Mouse (Mus musculus) embryonic facial prominence, embryonic 10.5 days (tissue): Measurements from ENCODE around the gene Ksr1. TPM values are rescaled to one million over a fixed set of nuclear protein-coding genes. Genes with fewer than 3 reads are reported as not detected.

Experiments
- DNase-seq: peaks from one replicate; pipeline ENCODE4 v3.0.0-alpha.2; 2017; ENCODE audit warnings: low spot score
- H3K27ac ChIP-seq: fragments of 300-500 bp; sonication (generic); replicated peaks from 2 replicates; pipeline ENCODE4 v1.5.1; 2016; ENCODE audit warnings: mild to moderate bottlenecking
- H3K27me3 ChIP-seq: fragments of 300-500 bp; sonication (generic); replicated peaks from 2 replicates; pipeline ENCODE4 v1.6.1; 2016; ENCODE audit warnings: low read depth, mild to moderate bottlenecking; ENCODE audit not compliant: poor library complexity, severe bottlenecking
- H3K36me3 ChIP-seq: fragments of 300-500 bp; sonication (generic); replicated peaks from 2 replicates; pipeline ENCODE4 v1.6.1; 2016; ENCODE audit warnings: mild to moderate bottlenecking, moderate library complexity
- H3K4me1 ChIP-seq: fragments of 300-500 bp; sonication (generic); 2 replicates; pipeline ENCODE4 v1.6.1; 2016
- H3K4me3 ChIP-seq: fragments of 300-500 bp; sonication (generic); 2 replicates; pipeline ENCODE4 v1.5.1; 2016; ENCODE audit warnings: mild to moderate bottlenecking, moderate library complexity
- H3K9me3 ChIP-seq: fragments of 300-500 bp; sonication (generic); 2 replicates; pipeline ENCODE4 v1.6.1; 2016; ENCODE audit warnings: mild to moderate bottlenecking
- WGBS: fragments of 180-500 bp; shearing (Covaris S2); methylation state at CpG from one replicate; pipeline ENCODE4 v1.1.7; 2016; 5-methylcytosine and 5-hydroxymethylcytosine counted together
- polyA plus RNA-seq: library from polyadenylated mRNA; unstranded; fragments of >200 nt; fragmentation: Nextera tagmentation; extraction: Ambion mirVana; gene quantifications from 2 replicates; pipeline ENCODE4 v1.2.1, GENCODE M21; 2016

The Ksr1 gene
- 1.0 and 1.5 TPM in 2 replicates for polyA plus RNA-seq

GRCm38 (mm10) chr11:79146331-79146767 is at the start of gene Ksr1:
TSS of gene Ksr1 (minus strand) at chr11:79146407.
- DNase-seq, result peak; percentile 96
- peak within 1 kb of the TSS; percentile 91 for H3K27ac ChIP-seq
- H3K4me1 ChIP-seq, result peaks cover 37% of the 10 kb centered on the region
- WGBS, result under 1% methylated on average over 42 of the region's 42 CpGs
- H3K4me3 ChIP-seq, result peak within 1 kb of the TSS; percentile 84
- peaks cover 8% of the 10 kb centered on the region; the same call in 1 of the 2 replicates for H3K27me3 ChIP-seq
- no peaks in the 10 kb centered on the region for H3K9me3 ChIP-seq
- H3K36me3 ChIP-seq, result no peaks in the 10 kb centered on the region

GRCm38 (mm10) chr11:79192176-79192575 is 46.0 kb upstream of the Ksr1 start:
- H3K36me3 ChIP-seq, result no peaks in the 10 kb centered on the region
- H3K9me3 ChIP-seq, result no peaks in the 10 kb centered on the region
- WGBS, result 94% methylated on average over 1 of the region's 1 CpGs
- H3K27me3 ChIP-seq, result no peaks in the 10 kb centered on the region
- DNase-seq, result peak; percentile 18
- H3K27ac ChIP-seq, result no peak overlapping the region
- no peak overlapping the region for H3K4me3 ChIP-seq
- H3K4me1 ChIP-seq, result peaks cover 10% of the 10 kb centered on the region

GRCm38 (mm10) chr11:79191214-79191613 is 45.0 kb upstream of the Ksr1 start:
- Histone ChIP-seq H3K9me3 (no peaks in the 10 kb centered on the region), H3K36me3 (no peaks in the 10 kb centered on the region), H3K4me1 (peaks cover under 1% of the 10 kb centered on the region), H3K4me3 (no peak overlapping the region), H3K27me3 (no peaks in the 10 kb centered on the region), H3K27ac (no peak overlapping the region)
- 90% methylated on average over 4 of the region's 4 CpGs for WGBS
- DNase-seq, result no peak

GRCm38 (mm10) chr11:79190257-79190656 is 44.0 kb upstream of the Ksr1 start:
- no peaks in the 10 kb centered on the region for H3K27me3 ChIP-seq

GRCm38 (mm10) chr11:79188176-79188575 is 42.0 kb upstream of the Ksr1 start:
- DNase-seq, result no peak
- H3K36me3 ChIP-seq, result no peaks in the 10 kb centered on the region
- WGBS, result 94% methylated on average over 6 of the region's 6 CpGs

More at GRCm38 (mm10) chr11:79190257-79190656, 44.0 kb upstream of the Ksr1 start:
- no peak for DNase-seq
- Histone ChIP-seq H3K36me3 (no peaks in the 10 kb centered on the region), H3K27ac (no peak overlapping the region), H3K4me3 (no peak overlapping the region), H3K9me3 (no peaks in the 10 kb centered on the region), H3K4me1 (no peaks in the 10 kb centered on the region)
- WGBS, result 87% methylated on average over 2 of the region's 2 CpGs

GRCm38 (mm10) chr11:79187291-79187690 is 41.1 kb upstream of the Ksr1 start:
- no peaks in the 10 kb centered on the region for H3K4me1 ChIP-seq
- no peak for DNase-seq
- WGBS, result 66% methylated on average over 4 of the region's 4 CpGs

More at GRCm38 (mm10) chr11:79188176-79188575, 42.0 kb upstream of the Ksr1 start:
- no peaks in the 10 kb centered on the region for H3K27me3 ChIP-seq
- no peaks in the 10 kb centered on the region for H3K4me1 ChIP-seq
- H3K9me3 ChIP-seq, result no peaks in the 10 kb centered on the region
- no peak overlapping the region for H3K27ac ChIP-seq
- H3K4me3 ChIP-seq, result no peak overlapping the region

GRCm38 (mm10) chr11:79185683-79186082 is 39.5 kb upstream of the Ksr1 start:
- H3K27ac ChIP-seq, result no peak overlapping the region
- H3K27me3 ChIP-seq, result no peaks in the 10 kb centered on the region
- DNase-seq, result no peak
- 84% methylated on average over 6 of the region's 6 CpGs for WGBS
- no peaks in the 10 kb centered on the region for H3K9me3 ChIP-seq
- H3K36me3 ChIP-seq, result no peaks in the 10 kb centered on the region
- H3K4me1 ChIP-seq, result no peaks in the 10 kb centered on the region
- no peak overlapping the region for H3K4me3 ChIP-seq

More at GRCm38 (mm10) chr11:79187291-79187690, 41.1 kb upstream of the Ksr1 start:
- Histone ChIP-seq H3K27ac (no peak overlapping the region), H3K36me3 (no peaks in the 10 kb centered on the region), H3K27me3 (no peaks in the 10 kb centered on the region), H3K9me3 (no peaks in the 10 kb centered on the region), H3K4me3 (no peak overlapping the region)

GRCm38 (mm10) chr11:79184126-79184888 is 38.1 kb upstream of the Ksr1 start:
- WGBS, result 86% methylated on average over 3 of the region's 3 CpGs
- DNase-seq, result no peak
- Histone ChIP-seq H3K4me3 (no peak overlapping the region), H3K36me3 (no peaks in the 10 kb centered on the region), H3K4me1 (no peaks in the 10 kb centered on the region), H3K27me3 (no peaks in the 10 kb centered on the region), H3K27ac (no peak overlapping the region), H3K9me3 (no peaks in the 10 kb centered on the region)

- Histone ChIP-seq H3K4me3 (no peak overlapping the region), H3K36me3 (no peaks in the 10 kb centered on the region), H3K27me3 (no peaks in the 10 kb centered on the region), H3K27ac (no peak overlapping the region), H3K9me3 (no peaks in the 10 kb centered on the region), H3K4me1 (no peaks in the 10 kb centered on the region)
- 92% methylated on average over 6 of the region's 6 CpGs for WGBS
- no peak for DNase-seq
Measured at GRCm38 (mm10) chr11:79183400-79183799, 37.2 kb upstream of the Ksr1 start.

GRCm38 (mm10) chr11:79182881-79183280 is 36.7 kb upstream of the Ksr1 start:
- Histone ChIP-seq H3K9me3 (no peaks in the 10 kb centered on the region), H3K27me3 (no peaks in the 10 kb centered on the region), H3K4me1 (no peaks in the 10 kb centered on the region), H3K27ac (no peak overlapping the region), H3K36me3 (no peaks in the 10 kb centered on the region), H3K4me3 (no peak overlapping the region)
- no peak for DNase-seq
- WGBS, result 82% methylated on average over 12 of the region's 12 CpGs

- H3K27ac ChIP-seq, result no peak overlapping the region
- H3K9me3 ChIP-seq, result no peaks in the 10 kb centered on the region
- H3K36me3 ChIP-seq, result no peaks in the 10 kb centered on the region
- no peaks in the 10 kb centered on the region for H3K4me1 ChIP-seq
- no peak for DNase-seq
- 89% methylated on average over 4 of the region's 4 CpGs for WGBS
- H3K4me3 ChIP-seq, result no peak overlapping the region
- H3K27me3 ChIP-seq, result no peaks in the 10 kb centered on the region
Measured at GRCm38 (mm10) chr11:79181914-79182313, 35.7 kb upstream of the Ksr1 start.

GRCm38 (mm10) chr11:79176687-79177086 is 30.5 kb upstream of the Ksr1 start:
- Histone ChIP-seq H3K36me3 (no peaks in the 10 kb centered on the region), H3K4me1 (no peaks in the 10 kb centered on the region), H3K27me3 (no peaks in the 10 kb centered on the region), H3K4me3 (no peak overlapping the region), H3K27ac (no peak overlapping the region), H3K9me3 (no peaks in the 10 kb centered on the region)
- DNase-seq, result no peak
- 90% methylated on average over 3 of the region's 3 CpGs for WGBS

- 85% methylated on average over 7 of the region's 7 CpGs for WGBS
- Histone ChIP-seq H3K9me3 (no peaks in the 10 kb centered on the region), H3K4me1 (no peaks in the 10 kb centered on the region), H3K36me3 (no peaks in the 10 kb centered on the region), H3K27ac (no peak overlapping the region), H3K4me3 (no peak overlapping the region), H3K27me3 (no peaks in the 10 kb centered on the region)
- DNase-seq, result no peak
Measured at GRCm38 (mm10) chr11:79172054-79172453, 25.8 kb upstream of the Ksr1 start.
